Mouse (Mus musculus) layer of hippocampus, postnatal 36 days (tissue): Measurements from ENCODE around the gene Eif4a1. TPM values are rescaled to one million over a fixed set of nuclear protein-coding genes. Genes with fewer than 3 reads are reported as not detected.
"Not testable (repeated sequence)": the region's sequence is repeated elsewhere in the genome, so short reads cannot be mapped to it uniquely, and the experiment has no call there.

Experiments
- DNase-seq, 2 experiments: peaks; one replicate each; pipeline ENCODE4 v3.0.0; 2022
- total RNA-seq, 2 experiments: library from RNA; stranded (reverse); gene quantifications; 2 replicates each; pipeline ENCODE4 v1.2.3; 2021

The Eif4a1 gene
- total RNA-seq = 100 to 1,000 TPM; 352 to 354 TPM

DNA sequence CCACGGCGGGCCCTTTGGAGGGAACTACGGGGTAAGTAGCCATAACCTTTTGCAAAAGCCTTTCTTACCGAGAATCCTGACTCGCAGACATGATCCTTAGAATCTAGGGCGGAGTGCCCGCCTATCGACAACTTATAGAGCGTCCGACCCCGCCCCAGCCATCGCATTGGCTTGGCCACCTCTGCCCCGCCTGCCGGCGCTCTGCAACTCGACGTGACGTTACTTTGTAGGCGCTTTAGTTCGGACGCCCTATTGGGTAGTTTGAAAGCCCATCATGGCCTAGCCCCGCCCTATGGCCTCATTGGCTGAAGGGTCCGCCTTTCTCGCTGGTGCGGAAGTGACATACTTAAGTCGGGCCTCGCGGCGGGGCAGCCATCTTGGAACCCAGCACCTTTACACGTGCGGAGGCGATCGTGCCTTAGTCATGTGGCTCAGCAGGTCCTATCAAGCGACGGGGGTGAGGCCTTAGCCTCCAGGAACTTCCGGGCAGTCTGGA, at the start of gene Eif4a1:
Gene Eif4a1, minus strand, starts transcription at position 213 of the 496 bp plus-strand sequence.
- peak; percentile 100 for DNase-seq

DNA sequence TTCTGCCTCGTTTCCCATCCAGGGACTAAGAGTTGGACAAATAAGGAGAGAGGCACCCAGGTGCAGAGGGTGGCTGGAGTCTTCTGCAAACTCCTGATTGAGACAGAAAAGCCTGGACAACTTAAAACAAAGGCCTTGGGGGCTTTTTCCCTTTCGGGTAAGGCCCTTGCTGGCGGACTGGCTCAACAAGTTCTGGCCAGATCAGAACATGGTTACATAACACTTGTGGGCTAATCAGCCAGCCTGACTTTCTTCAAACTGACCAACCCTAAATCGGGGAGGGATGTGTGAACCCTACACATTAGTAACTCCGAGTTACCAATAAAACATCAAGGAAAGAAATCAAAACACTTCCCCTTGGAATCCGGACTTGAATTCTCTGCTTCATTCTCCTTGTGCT, 48.6 kb upstream of the Eif4a1 start:
- no peak for DNase-seq

GRCm38 (mm10) chr11:69719423-69719822, 47.2 kb upstream of the Eif4a1 start:
- no peak for DNase-seq

GRCm38 (mm10) chr11:69718661-69719060, 46.4 kb upstream of the Eif4a1 start:
- no peak for DNase-seq

DNA sequence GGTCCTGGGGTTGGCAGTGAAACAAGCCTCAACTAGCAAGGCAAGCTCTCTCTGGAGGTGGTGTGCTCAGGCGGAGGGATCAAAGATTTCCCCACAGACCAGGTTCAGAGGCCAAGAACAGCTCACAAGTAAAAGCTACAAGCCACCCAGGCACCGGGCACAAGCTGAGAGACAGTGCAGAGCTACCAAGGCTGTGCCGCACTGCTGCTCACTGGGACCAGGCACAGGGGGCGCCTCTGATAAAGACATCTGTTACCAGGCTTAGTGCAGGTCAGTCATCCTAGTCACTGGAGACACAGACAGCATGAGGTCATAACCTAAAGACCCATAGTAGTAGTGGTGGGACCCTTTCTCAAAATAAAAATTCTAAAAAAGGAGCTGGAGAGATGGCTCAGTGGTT, 44.7 kb upstream of the Eif4a1 start:
- no peak for DNase-seq

- no peak for DNase-seq
Observed at GRCm38 (mm10) chr11:69715929-69716328, 43.7 kb upstream of the Eif4a1 start.

- no peak for DNase-seq
Observed at GRCm38 (mm10) chr11:69715482-69715881, 43.3 kb upstream of the Eif4a1 start.

DNA sequence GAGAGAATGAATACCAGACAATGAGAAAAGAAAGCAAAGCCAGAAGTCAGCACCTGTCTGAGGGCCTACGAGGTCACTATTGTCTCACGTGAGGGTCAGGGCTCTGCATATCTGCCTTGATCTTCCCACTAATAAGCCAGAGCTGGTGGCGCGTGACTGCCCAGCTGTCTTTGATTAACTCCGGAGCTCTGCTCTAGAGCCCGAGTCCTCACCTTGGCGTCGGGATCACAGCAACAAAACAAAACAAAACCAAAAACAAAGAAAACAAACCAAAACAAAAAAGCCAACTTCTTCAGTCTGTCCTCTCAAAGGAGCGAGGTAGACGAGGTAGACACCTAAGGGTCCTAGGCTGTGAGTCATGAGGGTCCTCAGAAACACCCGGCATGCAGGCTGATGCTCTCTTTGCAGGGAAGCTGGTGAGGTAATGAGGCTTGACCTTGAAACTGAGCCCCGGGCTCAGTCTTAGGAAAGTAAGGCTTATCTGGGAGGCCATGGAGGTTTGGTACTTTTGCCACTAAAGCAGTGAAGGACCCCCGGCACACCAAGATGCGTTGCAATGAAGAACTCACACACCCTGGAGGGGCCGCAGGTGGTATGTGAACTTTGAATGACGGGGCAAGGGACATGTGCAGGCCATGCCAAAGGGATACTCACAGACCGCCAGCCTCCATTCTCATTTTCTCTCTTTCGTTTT, 42.6 kb upstream of the Eif4a1 start:
- DNase-seq = no peak

- DNase-seq = no peak
Observed at GRCm38 (mm10) chr11:69712954-69713672, 40.9 kb upstream of the Eif4a1 start.

GRCm38 (mm10) chr11:69711082-69711481, 38.9 kb upstream of the Eif4a1 start:
- DNase-seq = no peak

DNA sequence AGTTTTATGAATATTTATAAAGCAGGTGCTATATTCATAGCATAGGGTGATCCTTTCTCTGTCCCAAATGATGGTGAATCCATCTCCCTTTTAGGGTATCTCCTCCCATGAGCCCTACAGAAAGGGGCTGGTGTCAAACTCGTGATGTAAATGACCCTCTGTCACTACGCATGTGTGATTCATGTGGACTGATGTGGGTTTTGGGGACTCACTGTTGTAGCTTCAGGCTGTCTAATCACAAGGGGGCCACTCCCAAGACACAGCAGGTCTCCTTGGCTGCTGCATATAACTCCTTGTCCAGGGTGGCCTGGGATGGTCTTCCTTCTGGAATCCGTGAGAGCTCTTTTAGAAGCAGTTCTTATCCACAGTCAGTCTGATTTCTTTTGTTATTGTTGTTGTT, 38.2 kb upstream of the Eif4a1 start:
- no peak for DNase-seq

DNA sequence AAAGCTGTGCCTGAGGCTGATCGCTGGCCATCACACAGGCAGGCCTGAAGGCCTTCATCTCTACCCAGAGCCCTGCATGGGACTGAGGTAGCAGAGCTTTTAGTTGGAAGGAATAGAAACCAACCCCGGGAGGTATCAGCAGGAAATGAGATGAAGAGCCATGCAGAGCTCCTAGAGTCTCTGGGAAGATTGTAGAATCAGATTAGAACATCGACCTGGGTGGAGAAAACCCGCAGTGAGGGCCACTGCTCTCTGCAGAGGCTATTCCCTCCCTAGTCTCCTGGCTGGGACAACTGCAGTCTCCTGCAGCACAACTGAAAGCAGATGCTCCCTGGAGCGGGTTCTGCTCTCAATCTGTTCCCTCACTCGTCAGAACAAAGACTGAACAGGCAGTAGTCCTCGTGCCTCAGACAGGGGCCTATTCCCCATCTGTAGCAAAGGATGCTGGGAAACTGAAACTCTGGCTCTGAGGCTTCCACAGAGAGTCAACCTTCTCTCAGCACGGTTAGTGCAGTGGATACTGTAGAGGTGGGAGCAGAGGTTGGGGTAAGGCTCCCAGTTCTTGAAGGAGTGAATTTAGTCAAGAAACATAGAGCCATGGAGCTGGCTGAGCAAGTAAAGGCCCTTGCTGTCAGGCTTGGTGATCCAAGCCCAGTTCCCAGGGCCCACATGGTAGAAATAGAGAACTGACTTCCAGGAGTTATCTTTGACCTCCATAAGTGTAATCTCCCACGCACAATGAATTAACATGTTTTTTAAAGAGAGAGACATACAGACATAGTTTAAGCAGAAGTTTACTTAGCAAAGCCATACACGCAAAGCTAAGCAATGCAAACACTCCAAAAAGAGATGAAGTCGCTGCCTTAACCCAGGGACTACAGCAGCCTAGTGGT, 37.6 kb upstream of the Eif4a1 start:
- peak; percentile 27 to 30 for DNase-seq

DNA sequence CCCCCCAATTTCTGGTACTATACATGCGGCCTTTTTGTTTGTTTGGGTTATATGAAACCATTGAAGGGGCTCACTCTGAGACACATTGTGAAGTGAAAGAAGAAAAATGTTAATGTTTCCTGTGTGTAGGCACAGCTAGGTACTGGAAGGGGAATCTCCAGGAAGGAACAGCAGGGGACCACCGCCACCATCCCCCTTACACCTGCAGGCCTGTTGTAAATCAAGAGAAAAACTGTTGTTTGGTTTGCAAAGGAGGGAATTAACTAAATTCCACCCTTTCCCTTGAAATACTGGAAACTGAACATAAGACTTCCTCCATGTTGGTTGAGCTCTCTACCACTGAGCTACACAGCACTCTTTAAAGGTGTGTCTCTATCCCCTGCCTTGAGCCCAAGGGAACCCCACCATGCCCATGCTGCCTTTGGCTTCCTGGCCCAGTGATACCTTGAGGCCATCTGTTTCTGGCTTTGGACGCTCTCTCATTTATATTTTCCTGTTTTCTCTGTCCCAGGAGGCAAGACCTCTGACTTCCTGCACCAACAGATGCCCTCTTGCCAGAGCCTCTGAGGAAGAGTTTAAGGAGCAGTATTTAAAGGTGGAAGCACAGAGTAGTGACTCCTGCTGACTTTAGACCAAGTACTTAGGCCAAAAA, 36.5 kb upstream of the Eif4a1 start:
- no peak for DNase-seq

DNA sequence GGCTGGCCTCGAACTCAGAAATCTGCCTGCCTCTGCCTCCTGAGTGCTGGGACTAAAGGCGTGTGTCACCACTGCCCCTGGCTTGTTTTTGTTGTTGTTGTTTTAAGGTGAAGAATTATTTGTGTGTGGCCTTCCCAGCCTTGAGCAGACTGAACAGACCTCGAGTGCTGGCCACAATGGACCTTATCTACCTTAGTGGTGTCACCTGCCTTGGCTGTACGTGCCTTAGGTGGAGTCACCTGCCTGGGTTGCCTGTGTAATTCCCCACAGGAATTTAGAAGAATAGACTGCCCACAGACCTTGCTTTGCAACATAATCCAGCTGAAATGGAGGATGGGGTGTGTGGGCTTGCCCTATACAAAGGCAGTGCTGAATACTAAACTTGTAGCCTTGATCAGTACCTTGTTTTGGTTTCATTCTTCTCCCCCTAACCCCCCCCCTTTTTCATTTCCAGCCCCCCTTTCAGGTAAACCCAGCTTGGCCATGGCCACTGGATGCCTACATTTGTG, 35.7 kb upstream of the Eif4a1 start:
- no peak for DNase-seq

DNA sequence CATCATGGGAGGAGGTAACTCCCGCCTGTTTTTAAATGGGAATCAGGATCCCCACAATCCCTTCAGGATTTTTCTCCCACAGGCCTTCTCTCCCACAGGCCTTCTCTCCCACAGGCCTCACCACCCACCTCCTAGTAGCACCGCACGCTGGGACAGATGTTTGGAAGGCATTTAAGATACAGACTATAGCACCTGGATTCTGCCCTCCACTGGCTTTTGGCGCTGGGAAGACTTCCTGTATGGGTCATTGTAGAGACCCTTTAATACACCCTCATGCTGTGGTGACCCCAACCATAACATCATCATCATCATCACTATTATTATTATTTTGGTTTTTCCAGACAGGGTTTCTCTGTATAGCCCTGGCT, 35.2 kb upstream of the Eif4a1 start:
- no peak for DNase-seq

- no peak for DNase-seq
Observed at GRCm38 (mm10) chr11:69706775-69707479, 34.7 kb upstream of the Eif4a1 start.

DNA sequence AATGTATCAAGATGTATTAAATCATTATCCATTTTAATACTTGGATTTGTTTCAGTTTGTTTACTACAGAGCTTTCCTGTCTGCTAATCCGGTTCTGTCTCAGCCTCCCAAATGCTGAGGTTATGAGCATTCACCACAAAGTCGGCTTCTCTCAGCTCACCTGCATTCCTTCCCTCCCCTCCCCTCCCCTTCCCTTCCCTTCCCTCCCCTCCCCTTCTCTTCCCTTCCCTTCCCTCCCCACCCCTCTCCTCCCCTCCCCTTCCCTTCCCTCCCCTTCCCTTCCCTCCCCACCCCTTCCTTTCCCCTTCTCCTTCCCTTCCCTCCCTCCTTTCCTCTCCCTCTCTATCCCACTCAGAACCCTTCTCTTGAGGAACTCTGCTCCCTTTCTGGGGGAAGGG, 32.4 kb upstream of the Eif4a1 start:
- DNase-seq = no peak

GRCm38 (mm10) chr11:69703814-69704612, 31.8 kb upstream of the Eif4a1 start:
- DNase-seq = no peak

GRCm38 (mm10) chr11:69703381-69703780, 31.2 kb upstream of the Eif4a1 start:
- not testable (repeated sequence) for DNase-seq

DNA sequence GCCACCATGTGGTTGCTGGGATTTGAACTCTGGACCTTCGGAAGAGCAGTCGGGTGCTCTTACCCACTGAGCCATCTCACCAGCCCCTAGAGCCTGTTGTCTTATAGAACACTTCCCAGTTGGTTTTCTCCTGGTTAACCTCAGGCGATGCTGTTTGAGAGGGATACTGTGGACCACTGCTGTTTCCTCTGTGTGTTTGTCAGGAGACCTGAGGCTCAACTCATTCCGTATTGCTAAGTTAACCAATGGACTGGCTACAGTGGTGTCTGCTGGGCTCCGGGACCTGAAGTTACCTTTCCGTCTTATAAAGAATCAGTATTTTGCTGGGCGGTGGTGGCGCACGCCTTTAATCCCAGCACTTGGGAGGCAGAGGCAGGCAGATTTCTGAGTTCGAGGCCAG, 30.7 kb upstream of the Eif4a1 start:
- DNase-seq = not testable (repeated sequence)

DNA sequence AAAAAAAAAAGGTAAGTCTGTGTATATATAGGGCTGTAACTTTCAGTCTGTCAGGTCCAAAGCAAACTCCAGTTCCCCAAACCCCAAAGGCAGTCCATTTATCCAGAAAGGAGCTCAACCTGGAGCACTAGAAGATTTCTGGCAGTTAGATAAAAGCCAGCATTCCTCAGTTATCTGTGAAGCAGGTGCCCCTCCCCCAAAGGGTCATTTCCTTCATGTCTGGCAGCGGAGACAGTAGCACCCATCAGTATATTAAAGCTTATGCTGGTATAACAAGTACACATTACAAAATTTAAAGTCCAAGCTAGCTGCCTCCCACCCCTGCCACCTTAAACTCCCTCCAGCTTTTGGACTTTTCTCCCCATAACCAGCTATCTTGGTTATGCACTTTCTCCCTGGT, 27.4 kb upstream of the Eif4a1 start:
- DNase-seq = no peak
